In genomic region chr9:44920374-44921122, GRCm38 (mm10) we compare ENCODE assay signal across 8 mouse cellular contexts. TPM values are rescaled to one million over a fixed set of nuclear protein-coding genes. Genes with fewer than 3 reads are reported as not detected.
DNase-seq lines count a peak whose midpoint lies in the region; ATAC-seq lines count a peak whose summit lies in the region.

TSS of gene Atp5l (minus strand) at chr9:44920742.

- no peaks in the 10 kb centered on the region for H3K27me3 ChIP-seq in hindbrain, embryonic 11.5 days (ENCODE audit: control insufficient read depth, insufficient read depth, low read length)

- H3K36me3 ChIP-seq in hindbrain, embryonic 11.5 days (ENCODE audit: control insufficient read depth, insufficient read depth, low read length), result no peaks in the 10 kb centered on the region

- peak; percentile 97 for DNase-seq in Muller cell, postnatal 12 days (ENCODE audit: inconsistent ontology term)
- peak; percentile 92 for DNase-seq in cerebellum, adult 9-11 months
- peak; percentile 81 to 95 for DNase-seq in frontal cortex, adult 2 months (ENCODE audit: extremely low spot score in 1 of 2, low spot score in 1 of 2)
- DNase-seq in hindbrain, embryonic 11.5 days (ENCODE audit: low spot score), result peak; percentile 92
- peak; percentile 78 to 87 for DNase-seq in layer of hippocampus, postnatal 10 days (ENCODE audit: low spot score in 2 of 2)
- peak; percentile 93 for DNase-seq in lung, postnatal 10 days
- peak; percentile 81 for DNase-seq in ovary, postnatal 36 days (ENCODE audit: low spot score)
- DNase-seq in thymus, postnatal 25 days, result peak; percentile 87

- H3K27ac ChIP-seq in hindbrain, embryonic 11.5 days (ENCODE audit: low read depth, low read length), result peak within 1 kb of the TSS; percentile 82

- H3K9me3 ChIP-seq in hindbrain, embryonic 11.5 days (ENCODE audit: control insufficient read depth, low read length), result no peaks in the 10 kb centered on the region

- under 1% methylated on average over 48 of the region's 48 CpGs for WGBS in hindbrain, embryonic 11.5 days

- peak within 1 kb of the TSS; percentile 91 for H3K9ac ChIP-seq in hindbrain, embryonic 11.5 days (ENCODE audit: low read depth, low read length)

- peak within 1 kb of the TSS; percentile 99 for H3K4me3 ChIP-seq in hindbrain, embryonic 11.5 days (ENCODE audit: low read depth, low read length)

- no peaks in the 10 kb centered on the region for H3K4me1 ChIP-seq in hindbrain, embryonic 11.5 days (replicated peaks; ENCODE audit: control insufficient read depth, insufficient read depth, low read length)

- H3K4me2 ChIP-seq in hindbrain, embryonic 11.5 days (replicated peaks; ENCODE audit: low read depth, low read length), result peak within 1 kb of the TSS; percentile 79

- peak; percentile 84 for ATAC-seq in hindbrain, embryonic 11.5 days (ENCODE audit: low FRiP score)

RNA-seq across cellular contexts. Expression of gene Atp5l, which starts in this region (rescaled TPM):
- 723 and 788 TPM in 2 replicates for polyA plus RNA-seq in frontal cortex, adult 2 months (2012; rRNA removed)
- 592 and 606 TPM in 2 replicates for polyA plus RNA-seq in hindbrain, embryonic 11.5 days (2014; fragmentation: Nextera tagmentation; extraction: Ambion mirVana)
- 100 to 1,000 TPM; 394 to 460 TPM for total RNA-seq in layer of hippocampus, postnatal 10 days (2021)

Comparison
In these comparisons a context has a peak if more than half of its experiments do, and no peak if none do; other contexts are left out.
1. Peak in every context shown above with its lines: DNase-seq, ATAC-seq, H3K4me3 ChIP-seq and H3K27ac ChIP-seq.